Mouse (Mus musculus) CD8-positive naive resting alpha-beta T cell, adult 2 months (primary cell): ENCODE data around the gene Dnaja3.
"Not testable (repeated sequence)": the region's sequence is repeated elsewhere in the genome, so short reads cannot be mapped to it uniquely, and the experiment has no call there.

Experiments used
- DNase-seq, 2 experiments: peaks; one replicate each; pipeline ENCODE4 v3.0.0; 2022; ENCODE audit warnings: low read depth in 2 of 2, low spot score in 2 of 2

The Dnaja3 gene

DNA sequence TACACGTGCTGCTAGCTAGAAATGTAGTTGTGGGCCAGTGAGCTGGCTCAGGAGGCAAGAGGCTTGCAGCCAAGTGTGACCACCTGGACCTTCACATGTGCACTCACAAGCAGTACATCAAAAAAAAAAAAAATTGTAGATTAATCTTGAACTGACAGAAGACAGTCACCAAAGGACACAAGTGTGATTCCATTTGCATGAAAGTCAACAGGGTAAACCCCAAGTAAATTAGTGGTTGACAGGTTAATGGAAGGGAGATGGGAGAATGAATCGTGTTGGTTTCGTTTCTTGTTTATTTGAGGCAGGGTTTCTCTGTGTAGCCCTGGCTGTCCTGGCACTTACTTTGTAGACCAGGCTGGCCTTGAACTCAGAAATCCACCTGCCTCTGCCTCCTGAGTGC lies 78.1 kb downstream of the Dnaja3 start:
- no peak for DNase-seq

DNA sequence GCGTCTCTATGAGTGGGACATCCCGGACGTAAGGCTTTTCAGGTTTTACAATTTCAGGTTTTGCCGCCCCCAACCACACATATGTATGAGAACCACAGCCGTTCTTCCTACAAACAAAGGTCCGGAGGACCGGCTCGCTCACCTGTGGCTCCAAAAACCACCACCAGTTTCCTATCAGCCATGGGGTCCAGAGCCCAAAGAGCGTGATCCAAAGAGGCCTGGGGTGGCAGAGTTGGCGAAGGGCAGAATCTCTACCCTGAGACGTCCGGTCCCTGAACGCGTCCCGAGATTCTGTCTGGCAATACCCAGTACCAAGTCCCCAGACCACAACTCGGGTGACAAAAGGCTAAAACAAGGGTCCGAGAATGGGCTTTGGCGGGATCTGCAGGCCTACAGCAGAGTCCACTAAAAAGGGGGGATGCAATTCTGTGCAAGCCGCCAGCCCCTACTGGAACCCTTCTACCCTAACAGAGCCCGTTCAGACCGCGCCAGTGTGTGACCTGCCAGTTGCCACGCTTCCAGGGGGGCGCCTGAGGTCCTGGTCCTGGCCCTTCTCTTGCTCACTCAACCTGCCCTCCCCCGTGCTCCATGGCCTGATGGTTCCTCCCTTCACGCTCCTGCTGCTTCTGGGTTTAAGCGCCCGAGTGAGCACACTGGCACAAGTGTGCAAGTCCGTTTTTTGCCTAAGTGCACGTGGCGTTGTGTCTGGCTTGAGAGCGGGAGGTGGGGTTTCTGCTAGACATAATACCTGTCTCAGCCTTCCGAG lies 79.1 kb downstream of the Dnaja3 start, which contains the start of gene Nmral1:
Gene Nmral1, minus strand, starts transcription at position 604 of the 766 bp plus-strand sequence.
- peak; percentile 12 to 14 for DNase-seq

DNA sequence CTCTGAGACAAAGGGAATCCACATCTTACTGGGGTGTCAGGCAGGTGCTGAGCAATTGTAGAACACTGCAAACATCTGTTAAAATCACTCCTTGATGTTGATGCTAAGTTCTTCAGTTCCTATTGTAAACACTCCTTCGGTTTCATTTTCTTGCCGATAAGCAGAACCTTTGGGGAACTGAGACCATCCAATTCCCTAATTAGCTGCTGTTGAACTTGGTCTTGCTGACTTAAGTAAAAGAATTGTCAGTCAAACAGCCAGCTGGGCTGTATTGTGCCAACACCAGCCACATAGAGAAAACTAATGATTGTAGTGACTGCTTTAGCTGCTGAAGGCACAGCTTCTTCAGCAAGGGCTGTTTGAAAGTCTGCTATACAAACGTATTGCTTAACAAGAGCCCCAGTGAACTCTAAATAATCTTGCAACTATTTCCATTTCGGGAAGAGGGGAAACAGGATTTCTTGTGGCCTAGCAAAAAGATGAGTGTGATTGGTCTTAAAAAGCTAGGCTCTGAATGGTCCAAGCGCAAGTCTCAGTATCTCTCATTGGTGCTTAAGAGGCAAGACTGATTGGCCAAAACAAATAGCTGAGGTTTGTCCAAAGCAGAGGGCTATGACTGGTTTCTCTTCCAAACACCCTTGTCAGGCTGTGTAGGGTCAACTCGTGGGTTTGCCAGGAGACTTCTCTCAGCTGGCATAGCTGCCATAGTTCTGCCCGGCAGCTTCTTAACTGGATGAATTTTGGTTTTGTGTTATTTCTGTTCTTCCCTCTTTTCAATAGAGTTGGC lies 82.5 kb downstream of the Dnaja3 start:
- DNase-seq = no peak

DNA sequence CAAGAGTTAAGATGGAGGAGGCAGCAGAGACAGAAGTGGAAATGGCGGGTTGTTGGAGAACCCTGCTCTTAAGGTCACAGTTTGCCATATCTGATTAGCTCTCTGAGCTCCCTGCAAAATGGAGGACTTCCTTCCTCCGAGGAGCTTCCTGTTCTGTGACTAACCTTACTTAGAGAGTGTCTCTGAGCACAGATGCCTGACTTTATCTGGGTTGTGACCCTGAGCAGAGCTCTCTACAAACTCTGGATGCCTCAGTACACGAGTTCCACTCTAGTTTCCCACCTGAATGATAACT lies 83.1 kb downstream of the Dnaja3 start:
- DNase-seq = no peak

DNA sequence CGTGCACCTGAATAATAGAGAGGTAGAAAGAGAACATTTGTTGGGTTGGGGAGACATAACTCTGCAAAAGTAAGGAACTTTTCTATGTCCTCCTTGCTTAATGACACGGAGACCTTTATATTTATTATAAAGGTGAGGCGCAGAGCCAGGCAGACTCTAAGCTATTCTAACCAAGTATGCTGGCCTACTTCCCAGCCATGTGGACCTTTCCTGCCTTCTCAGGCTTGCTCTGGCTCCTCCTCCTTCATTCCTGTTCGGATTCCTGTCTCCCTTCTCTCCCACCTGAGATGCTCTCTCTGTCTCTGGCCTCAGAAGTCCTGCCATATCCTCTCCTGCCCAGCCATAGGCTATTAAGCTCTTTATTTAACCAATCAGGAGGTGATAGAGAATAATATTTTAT lies 85.5 kb downstream of the Dnaja3 start:
- DNase-seq = no peak

DNA sequence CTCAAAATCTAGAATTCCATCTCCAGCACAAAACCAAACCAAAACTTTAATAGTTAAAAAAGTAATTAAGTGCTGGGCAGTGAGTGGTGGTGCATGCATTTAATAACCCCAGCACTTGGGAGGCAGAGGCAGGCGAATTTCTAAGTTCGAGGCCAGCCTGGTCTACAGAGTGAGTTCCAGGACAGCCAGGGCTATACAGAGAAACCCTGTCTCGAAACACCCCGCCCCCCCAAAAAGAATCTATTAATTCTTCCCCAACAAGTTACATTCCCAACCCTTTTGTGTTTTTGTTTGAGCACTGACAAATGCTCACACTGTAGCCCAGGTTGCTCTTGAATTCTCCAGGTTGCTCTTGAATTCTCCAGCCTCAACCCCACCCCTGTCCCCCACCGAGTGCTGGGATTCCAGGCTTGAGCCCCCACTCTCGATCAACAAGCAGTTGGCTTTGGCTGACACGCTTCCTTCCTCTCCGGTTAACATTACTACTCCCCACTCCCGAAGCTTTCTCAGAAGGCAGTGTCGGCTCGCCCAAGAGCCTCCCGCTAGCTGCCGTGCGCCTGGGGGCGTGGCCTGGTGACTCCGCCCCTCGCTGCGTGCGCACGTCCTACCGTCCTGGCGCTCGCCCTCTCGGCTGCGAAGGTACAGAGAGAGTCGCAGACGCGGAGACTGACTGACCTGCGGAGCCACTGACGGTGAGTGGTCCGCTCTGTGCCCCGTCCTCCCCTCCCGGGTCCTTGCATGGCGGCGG lies 86.2 kb downstream of the Dnaja3 start, which contains the start of gene Hmox2:
Gene Hmox2, plus strand, starts transcription at position 582 of the 748 bp plus-strand sequence.
- DNase-seq = peak; percentile 92 to 95

DNA sequence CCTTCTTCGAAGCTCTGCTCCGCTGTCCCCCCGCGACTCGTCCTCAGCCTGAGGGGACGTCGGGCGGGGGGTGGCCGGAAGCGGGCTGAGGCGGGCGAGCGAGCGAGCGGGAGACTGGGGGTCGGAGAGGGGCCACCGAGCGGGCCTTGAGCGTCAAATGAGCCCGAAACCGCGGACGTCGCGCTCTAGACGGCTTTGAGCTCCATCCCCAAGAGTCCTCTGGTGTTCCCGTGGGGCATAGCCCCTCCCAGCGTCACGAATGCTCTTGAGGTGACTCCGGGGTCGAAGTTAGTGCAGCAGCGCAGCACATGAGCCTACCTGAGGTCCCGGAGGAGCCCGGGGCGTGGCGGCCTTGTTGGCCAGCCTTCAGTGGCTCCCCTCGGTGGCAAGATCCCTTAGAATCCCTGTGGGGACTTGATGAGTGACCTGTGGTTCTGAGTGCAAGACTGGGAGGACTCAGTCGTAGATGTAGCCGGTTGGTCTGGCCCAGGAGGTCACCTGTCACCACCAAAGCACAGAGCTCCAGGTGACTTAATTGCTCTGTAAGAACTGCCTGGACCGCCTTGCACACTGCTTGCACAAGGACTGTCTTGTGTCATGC lies 86.8 kb downstream of the Dnaja3 start:
- no peak for DNase-seq

DNA sequence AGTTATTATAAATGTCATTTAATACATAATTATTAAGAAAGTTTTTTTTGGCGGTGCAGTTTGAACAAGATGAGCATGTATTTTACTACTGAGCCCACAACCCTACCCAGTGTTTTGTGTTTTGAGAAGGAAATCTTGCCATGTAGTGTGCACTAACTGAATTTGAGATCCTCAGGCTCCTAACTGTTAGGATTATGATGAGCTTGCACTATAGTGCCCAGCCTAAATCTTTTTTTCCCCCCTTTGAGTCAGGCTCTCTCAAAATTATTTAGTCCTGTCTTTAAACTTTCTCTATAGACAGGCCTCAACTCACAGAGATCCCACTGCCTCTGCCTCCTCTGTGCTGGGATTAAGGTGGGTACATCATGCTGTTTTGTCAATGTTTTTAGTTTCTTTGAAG lies 87.7 kb downstream of the Dnaja3 start:
- no peak for DNase-seq

DNA sequence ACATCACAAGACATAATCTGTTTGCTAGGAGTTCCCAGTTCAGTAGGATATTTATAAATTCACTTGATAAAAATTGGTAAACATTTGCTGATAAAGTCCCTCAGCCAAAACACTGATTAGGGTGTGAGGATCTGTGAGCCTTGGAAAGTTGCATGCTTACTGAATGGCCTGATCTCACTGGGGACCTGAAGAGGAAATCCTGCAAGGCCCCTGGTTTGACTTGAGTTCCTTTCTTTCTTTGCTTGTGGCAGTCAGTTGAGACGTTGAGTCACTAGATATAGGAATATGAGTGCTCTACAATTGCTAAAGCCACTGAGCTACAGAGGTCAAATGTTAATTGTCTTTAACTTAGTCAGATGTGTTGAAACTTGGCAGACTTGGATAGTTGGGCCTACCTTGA lies 88.2 kb downstream of the Dnaja3 start:
- DNase-seq = no peak

DNA sequence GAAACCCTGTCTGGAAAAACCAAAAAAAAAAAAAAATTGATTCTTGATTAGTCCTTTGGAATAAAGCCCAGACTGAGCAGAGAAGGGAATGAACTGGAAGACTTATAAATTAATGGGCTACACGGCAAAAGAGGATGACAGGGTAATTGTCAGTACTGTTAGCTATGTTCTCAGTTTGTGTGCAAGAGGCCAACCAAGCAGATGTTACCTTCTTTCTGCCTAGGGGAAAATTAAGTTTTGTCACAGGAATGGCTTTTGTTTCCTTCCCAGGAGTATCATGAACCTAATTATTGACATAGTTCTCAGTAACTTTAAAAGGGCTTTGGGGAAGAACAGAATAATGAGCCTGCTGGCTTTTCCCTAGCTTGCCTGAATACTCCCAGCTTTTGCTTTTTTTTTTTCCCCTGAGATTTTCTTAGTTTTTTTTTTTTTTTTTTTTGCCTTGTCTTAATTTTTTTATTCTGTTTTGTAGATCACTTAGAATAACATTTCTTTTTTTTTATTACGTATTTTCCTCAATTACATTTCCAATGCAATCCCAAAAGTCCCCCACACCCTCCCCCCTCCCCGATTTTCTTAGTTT lies 91.1 kb downstream of the Dnaja3 start:
- DNase-seq = no peak

DNA sequence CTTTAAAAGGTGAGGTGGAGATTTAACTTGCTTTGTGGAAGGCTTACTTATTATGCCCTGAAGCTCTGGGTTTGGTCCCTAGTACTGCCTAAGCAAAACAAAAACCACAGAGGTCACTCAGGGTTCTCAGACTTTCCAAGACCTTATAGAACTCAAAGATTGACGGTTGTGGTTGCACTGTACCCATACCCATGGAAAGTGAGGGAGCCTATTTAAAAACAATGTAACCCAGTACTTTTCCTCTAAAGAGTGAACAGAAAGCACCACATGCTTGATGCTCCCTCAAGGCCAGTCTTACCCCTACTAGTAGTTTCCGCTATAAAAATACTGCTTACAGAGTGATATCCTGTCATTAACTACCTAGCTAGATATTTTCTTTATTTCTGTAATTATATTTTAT lies 96.5 kb downstream of the Dnaja3 start:
- no peak for DNase-seq

DNA sequence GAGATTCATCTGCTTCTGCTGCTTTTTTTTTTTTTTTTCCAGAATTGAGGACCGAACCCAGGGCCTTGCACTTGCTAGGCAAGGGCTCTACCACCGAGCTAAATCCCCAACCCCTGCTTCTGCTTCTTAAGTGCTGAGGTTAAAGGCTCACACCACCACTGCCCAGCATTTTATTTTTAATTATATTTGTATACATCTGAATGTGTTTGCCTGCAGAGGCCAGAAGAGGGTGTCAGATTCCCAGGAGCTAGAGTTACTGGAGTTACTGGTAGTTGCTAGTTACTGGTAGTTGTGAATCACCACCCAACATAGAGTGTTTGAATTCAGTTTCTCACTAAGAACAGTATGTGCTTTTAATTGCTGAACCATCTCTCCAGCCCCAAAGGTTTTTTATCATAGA lies 100.2 kb downstream of the Dnaja3 start:
- DNase-seq = no peak

DNA sequence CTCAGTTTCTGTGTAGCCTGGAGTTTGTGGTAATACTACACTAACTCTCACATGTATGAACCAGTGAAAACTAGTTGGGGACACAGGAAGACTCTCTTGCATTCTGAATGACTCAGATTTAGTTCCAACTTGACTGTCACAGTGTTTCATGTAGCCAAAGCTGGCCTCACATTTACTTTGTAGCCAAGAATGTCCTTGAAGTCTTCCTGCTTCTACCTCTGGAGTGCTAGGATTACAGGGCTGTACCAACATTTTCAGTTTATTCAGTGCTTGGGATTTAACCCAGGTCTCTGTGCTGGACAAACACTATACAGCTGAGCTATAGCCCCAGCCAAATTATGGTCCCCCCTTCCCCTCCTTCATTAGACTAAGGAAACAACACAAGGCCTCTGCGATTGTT lies 102.4 kb downstream of the Dnaja3 start:
- DNase-seq = no peak

DNA sequence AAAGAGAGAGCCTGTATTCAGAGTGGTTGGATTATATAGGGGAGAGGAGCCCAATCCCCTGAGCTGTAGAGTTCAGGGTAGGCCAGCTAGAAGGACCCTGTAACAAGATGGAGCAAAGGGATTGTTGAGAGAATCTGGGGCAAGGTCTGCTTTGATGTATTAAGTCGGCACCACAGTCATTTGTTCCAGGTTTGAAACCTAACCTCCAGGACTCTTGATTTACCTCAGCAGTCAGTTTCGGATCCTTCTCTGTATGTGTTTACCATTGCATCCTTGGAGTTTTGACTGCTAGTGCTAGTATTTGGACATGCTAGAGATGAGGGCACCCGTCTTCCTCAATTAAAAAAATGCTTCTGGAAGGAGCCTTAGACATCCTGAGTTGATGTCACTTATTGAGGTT lies 112.4 kb downstream of the Dnaja3 start:
- no peak for DNase-seq

DNA sequence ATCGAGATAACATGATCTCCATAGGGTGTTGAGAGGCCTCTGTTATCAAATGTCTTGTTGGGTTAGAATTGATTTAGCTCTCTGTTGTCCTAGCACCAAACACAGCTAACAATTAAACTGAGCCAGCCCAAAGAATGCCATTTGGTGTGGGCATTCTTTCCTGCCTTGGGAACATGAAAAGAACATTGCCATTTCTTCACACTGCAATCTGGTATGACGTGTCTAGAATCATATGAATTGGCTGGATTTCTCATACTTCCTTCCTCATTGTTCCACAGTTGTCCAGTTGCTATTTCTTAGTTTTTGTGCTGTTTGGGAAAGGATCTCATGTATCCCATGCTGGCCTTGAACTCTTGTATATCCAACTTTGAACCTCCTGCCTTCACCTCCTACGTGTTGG lies 114.3 kb downstream of the Dnaja3 start:
- DNase-seq = no peak

DNA sequence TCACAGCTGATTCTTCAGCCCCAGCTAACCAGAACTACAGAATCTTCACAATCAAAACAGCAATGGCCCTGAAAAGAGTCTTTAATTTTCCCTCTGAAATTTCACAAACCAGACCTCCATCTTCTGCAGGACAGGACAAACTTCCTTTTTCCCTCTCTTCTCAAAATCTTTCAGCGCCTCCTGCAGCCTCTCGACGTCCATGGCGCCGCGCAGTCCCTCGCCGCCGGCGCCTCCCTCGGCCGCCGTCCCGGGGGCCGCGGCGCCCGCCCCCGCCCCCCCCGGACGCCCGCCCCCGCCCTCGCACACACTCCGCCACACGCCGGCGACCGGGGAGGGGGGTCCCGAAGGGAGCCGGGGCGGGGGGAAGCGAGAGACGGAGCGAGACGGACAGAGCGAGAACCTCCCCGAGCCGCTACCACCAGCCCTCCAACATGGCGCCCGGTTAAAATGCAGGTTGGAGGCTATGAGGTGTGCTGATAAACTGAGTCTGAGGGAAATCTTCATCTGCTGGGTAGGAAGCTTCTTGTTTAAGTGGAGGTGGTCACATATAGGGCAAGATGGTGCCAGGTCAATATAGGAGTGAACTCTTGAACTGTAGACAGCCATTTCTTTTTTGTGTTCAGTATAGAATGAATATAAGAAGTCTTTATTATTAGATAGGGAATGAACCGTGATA lies 117.0 kb downstream of the Dnaja3 start:
- not testable (repeated sequence) for DNase-seq
